Mouse (Mus musculus) G1E (cell line): ENCODE measurements around the gene Mbd3l1. TPM values are rescaled to one million over a fixed set of nuclear protein-coding genes. Genes with fewer than 3 reads are reported as not detected.

Source experiments
- ATAC-seq: 2 replicates; pipeline ENCODE4 v1.8.0; 2016; ENCODE audit warnings: mild to moderate bottlenecking; ENCODE audit not compliant: insufficient number of reproducible peaks, poor library complexity, low FRiP score, severe bottlenecking; ENCODE audit errors: extremely low read depth
- DNase-seq: peaks from one replicate; pipeline ENCODE4 v3.0.0; 2012; ENCODE audit warnings: low spot score
- H3K27me3 ChIP-seq: 2 replicates; pipeline ENCODE4 v1.6.1; 2012; ENCODE audit warnings: mild to moderate bottlenecking, low read length, inconsistent platforms; ENCODE audit not compliant: insufficient read depth
- H3K36me3 ChIP-seq: replicated peaks from 2 replicates; pipeline ENCODE3; 2012; ENCODE audit warnings: mild to moderate bottlenecking, inconsistent platforms
- H3K4me1 ChIP-seq: 2 replicates; pipeline ENCODE4 v1.6.1; 2012; ENCODE audit warnings: low read depth, low read length, inconsistent platforms, mixed read lengths; ENCODE audit not compliant: insufficient read depth
- H3K4me3 ChIP-seq: 2 replicates; pipeline ENCODE4 v1.5.1; 2012; ENCODE audit warnings: low read depth, mild to moderate bottlenecking, inconsistent platforms, low read length, moderate library complexity, mixed read lengths
- H3K9me3 ChIP-seq: replicated peaks from 2 replicates; pipeline ENCODE4 v1.6.1; 2012; ENCODE audit warnings: inconsistent platforms
- CTCF ChIP-seq: IDR thresholded peaks from 2 replicates; pipeline ENCODE4 v1.5.1; 2012; ENCODE audit warnings: low read depth, low read length, inconsistent platforms, mixed read lengths
- GATA1 ChIP-seq: IDR thresholded peaks from 2 replicates; pipeline ENCODE4 v1.6.1; 2012; ENCODE audit warnings: borderline replicate concordance, low read length, inconsistent platforms, mixed read lengths
- GATA2 ChIP-seq: IDR thresholded peaks from 2 replicates; pipeline ENCODE4 v1.6.1; 2012; ENCODE audit warnings: low read depth, low read length, inconsistent platforms, borderline replicate concordance
- POLR2AphosphoS5 ChIP-seq: IDR thresholded peaks from 2 replicates; pipeline ENCODE4 v1.6.1; 2012; ENCODE audit warnings: low read depth, low read length, inconsistent platforms; ENCODE audit not compliant: insufficient replicate concordance
- TAL1 ChIP-seq: conservative IDR thresholded peaks from 2 replicates; pipeline ENCODE4 v1.6.1; 2012; ENCODE audit warnings: low read depth, low read length, inconsistent platforms, mixed read lengths
- polyA plus RNA-seq: library from polyadenylated mRNA; stranded (reverse); fragments of >175 nt; gene quantifications from 2 replicates; pipeline ENCODE4 v1.2.3, GENCODE M21; 2012
- total RNA-seq, 2 experiments: library from RNA; stranded (forward) in 1 of 2; stranded (reverse) in 1 of 2; fragments of 200-1000 nt in 1 of 2; fragments of >200 nt in 1 of 2; fragmentation: Nextera tagmentation in 1 of 2; gene quantifications; 2 replicates each; pipeline ENCODE4 v1.2.3; 2014 to 2017

Mbd3l1 gene
- total RNA-seq (2014; fragmentation: Nextera tagmentation), result not detected in 2 replicates
- not detected in 2 replicates for total RNA-seq (2017)
- not detected in 2 replicates for polyA plus RNA-seq

DNA sequence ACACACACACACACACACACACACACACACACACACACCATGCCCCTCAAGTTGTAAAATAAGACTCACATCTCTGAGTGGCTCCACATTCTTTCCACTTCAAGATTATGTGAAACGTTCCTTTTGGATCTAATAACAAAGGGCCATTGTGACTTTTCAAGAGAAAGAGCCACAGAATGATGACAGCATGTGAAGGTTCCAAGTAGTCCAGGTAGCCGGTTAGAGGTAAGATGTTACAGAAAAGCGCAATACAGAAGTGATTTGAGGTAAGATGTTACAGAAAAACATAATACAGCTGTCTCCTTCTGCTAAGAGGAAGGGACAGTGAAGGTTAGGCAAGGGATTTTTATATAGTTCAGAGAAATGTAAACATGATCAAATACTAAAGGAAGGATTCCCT lies at the start of gene Mbd3l1, which contains the start of gene Zfp558:
Gene Mbd3l1 (plus strand): TSS at position 192 of the 400 bp plus-strand sequence.
Gene Zfp558 (minus strand): TSS at position 101 of the 400 bp plus-strand sequence.
- no peak for ATAC-seq
- Histone ChIP-seq H3K4me1 (no peaks in the 10 kb centered on the region), H3K4me3 (no peak within 1 kb of the TSS), H3K36me3 (no peaks in the 10 kb centered on the region), H3K27me3 (no peaks in the 10 kb centered on the region), H3K9me3 (no peaks in the 10 kb centered on the region)
- TF ChIP-seq POLR2AphosphoS5 (no peak), CTCF (no peak), TAL1 (no peak), GATA2 (no peak), GATA1 (no peak)
- no peak for DNase-seq

DNA sequence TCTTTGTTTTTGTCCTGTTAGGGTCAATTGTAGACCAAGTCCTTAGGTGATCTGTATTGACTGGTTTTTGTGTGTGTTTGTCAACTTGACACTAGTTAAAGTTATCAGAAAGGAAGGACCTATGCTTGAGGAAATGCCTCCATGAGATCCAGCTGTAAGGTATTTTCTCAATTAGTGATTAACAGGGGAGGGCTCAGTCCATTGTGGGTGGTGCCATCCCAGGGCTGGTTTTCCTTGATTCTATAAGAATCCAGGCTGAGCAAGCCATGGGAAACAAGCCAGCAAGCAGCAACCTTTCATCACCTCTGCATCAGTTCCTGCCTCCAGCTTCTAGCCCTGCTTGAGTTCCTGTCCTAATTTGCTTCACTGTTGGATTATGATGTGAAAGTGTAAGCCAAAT lies 47.8 kb upstream of the Mbd3l1 start, which contains the start of gene Mbd3l2:
Gene Mbd3l2 (plus strand): TSS at position 301 of the 400 bp plus-strand sequence.
- no peaks in the 10 kb centered on the region for H3K4me1 ChIP-seq
- TF ChIP-seq TAL1 (no peak), GATA1 (no peak), CTCF (no peak), POLR2AphosphoS5 (no peak), GATA2 (no peak)
- H3K27me3 ChIP-seq, result no peaks in the 10 kb centered on the region
- no peaks in the 10 kb centered on the region for H3K9me3 ChIP-seq
- H3K36me3 ChIP-seq, result no peaks in the 10 kb centered on the region
- no peak for ATAC-seq
- no peak for DNase-seq
- no peak within 1 kb of the TSS for H3K4me3 ChIP-seq

DNA sequence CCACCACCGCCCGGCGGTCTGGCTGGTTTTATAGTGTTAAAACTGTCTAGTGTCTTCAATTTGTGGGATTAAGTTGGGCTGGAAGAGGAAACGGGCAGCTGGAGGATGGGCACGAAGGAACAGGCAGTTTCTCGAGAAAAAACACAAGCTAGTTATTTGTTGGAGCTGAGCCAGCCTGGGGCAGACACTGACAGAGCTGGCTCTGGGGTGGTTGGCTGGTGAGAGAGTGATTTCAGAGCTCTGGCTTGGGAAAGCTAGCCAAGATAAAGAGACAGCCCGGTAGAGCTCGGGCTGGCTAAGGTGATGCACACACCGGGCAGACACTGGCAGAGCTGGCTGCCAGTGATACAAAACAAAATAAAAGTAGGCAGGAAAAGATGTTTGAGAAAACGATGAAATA lies 46.5 kb upstream of the Mbd3l1 start:
- DNase-seq, result no peak
- no peak for ATAC-seq
- Histone ChIP-seq H3K36me3 (no peaks in the 10 kb centered on the region), H3K4me1 (no peaks in the 10 kb centered on the region), H3K27me3 (no peaks in the 10 kb centered on the region), H3K9me3 (no peaks in the 10 kb centered on the region), H3K4me3 (no peak overlapping the region)
- TF ChIP-seq CTCF (no peak), GATA1 (no peak), TAL1 (no peak), GATA2 (no peak), POLR2AphosphoS5 (no peak)

DNA sequence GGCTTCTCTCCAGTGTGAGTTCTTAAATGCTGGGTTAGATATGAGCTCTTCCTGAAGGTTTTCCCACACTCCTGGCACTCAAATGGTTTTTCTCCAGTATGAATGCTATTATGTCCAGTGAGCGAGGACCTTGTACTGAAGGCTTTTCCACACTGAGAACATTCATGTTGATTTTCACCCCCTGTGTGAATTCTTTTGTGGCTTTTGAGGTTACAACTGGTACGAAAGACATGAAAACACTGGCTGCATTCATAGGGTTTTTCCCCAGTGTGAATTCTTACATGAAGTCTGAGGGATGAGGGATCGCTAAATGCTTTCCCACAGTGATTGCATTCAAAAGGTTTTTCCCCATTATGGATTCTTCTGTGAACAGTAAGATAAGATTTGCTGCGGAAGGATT lies 21.6 kb upstream of the Mbd3l1 start:
- H3K27me3 ChIP-seq, result no peaks in the 10 kb centered on the region

DNA sequence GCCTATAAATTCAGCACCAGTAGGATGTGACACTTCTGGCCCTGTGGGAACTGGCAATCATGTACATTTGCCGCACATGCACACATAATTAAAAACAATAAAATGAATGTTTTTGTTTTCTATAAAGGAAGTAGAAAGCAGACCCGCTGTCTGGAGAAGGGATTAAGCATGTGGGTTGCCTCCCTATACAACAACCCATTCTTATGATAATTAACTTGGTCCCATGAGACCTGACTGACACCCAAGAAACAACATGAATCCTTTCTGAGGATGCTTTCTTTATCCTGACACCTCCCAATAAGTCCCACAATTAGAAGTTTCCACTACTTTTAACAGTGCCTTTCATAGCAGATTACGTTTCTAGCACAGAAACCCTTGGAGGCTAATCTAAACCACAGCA lies 10.8 kb upstream of the Mbd3l1 start:
- TF ChIP-seq TAL1 (no peak), CTCF (no peak), GATA2 (no peak), POLR2AphosphoS5 (no peak), GATA1 (no peak)
- no peak for ATAC-seq

More for the DNA sequence above, 21.6 kb upstream of the Mbd3l1 start:
- TF ChIP-seq GATA2, result no peak
- TF ChIP-seq TAL1, result no peak
- TF ChIP-seq GATA1, result no peak
- TF ChIP-seq POLR2AphosphoS5, result no peak
- no peak for TF ChIP-seq CTCF
- Histone ChIP-seq H3K9me3 (no peaks in the 10 kb centered on the region), H3K36me3 (no peaks in the 10 kb centered on the region), H3K4me1 (no peaks in the 10 kb centered on the region), H3K4me3 (no peak overlapping the region)
- DNase-seq (no peak), ATAC-seq (no peak)

DNA sequence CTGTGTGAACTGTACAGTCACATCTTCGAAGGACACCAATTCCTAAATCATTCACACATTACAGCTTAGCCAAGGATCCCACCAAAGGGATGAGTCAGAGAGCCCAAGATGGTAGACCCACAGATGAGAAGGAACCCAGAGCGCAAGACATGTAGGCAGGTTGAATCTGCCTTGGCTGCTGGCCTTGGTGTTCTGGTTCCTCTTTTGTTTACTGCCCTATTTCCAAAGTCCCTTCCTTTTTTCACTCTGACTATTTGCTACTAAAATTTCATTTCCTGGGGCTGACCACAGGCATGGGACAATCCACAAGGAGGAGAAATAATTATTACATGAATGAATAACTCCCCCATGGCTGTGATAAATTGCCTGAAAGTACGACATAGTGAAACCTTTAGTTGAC lies 10.2 kb upstream of the Mbd3l1 start:
- no peaks in the 10 kb centered on the region for H3K36me3 ChIP-seq
- no peak for TF ChIP-seq POLR2AphosphoS5
- TF ChIP-seq CTCF, result no peak
- TF ChIP-seq GATA1, result no peak
- no peak for TF ChIP-seq TAL1
- no peak for TF ChIP-seq GATA2

More for the DNA sequence above, 10.8 kb upstream of the Mbd3l1 start:
- DNase-seq, result no peak
- H3K4me3 ChIP-seq, result no peak overlapping the region
- no peaks in the 10 kb centered on the region for H3K36me3 ChIP-seq
- H3K27me3 ChIP-seq, result no peaks in the 10 kb centered on the region
- H3K9me3 ChIP-seq, result no peaks in the 10 kb centered on the region
- no peaks in the 10 kb centered on the region for H3K4me1 ChIP-seq

More for the DNA sequence above, 10.2 kb upstream of the Mbd3l1 start:
- no peaks in the 10 kb centered on the region for H3K4me1 ChIP-seq
- H3K27me3 ChIP-seq, result no peaks in the 10 kb centered on the region
- H3K9me3 ChIP-seq, result no peaks in the 10 kb centered on the region
- ATAC-seq (no peak), DNase-seq (no peak)
- no peak overlapping the region for H3K4me3 ChIP-seq
